Mouse (Mus musculus): ENCODE results near the gene Epb41l1. TPM values are rescaled to one million over a fixed set of nuclear protein-coding genes. Genes with fewer than 3 reads are reported as not detected.

Gene Epb41l1
- polyA plus RNA-seq, 1 experiment from 2014 or later = 18.5 TPM

GRCm38 (mm10) chr2:156417194-156417593 lies 3.5 kb upstream of the Epb41l1 start:
- Histone ChIP-seq H3K9me3 (replicated peaks; ENCODE audit: control insufficient read depth, low read length, poor library complexity, severe bottlenecking) (no peaks in the 10 kb centered on the region), H3K27ac (ENCODE audit: low read length) (no peak overlapping the region), H3K36me3 (ENCODE audit: control insufficient read depth, insufficient read depth, low read length) (no peaks in the 10 kb centered on the region), H3K27me3 (ENCODE audit: control insufficient read depth, insufficient read depth, low read depth, low read length) (no peaks in the 10 kb centered on the region), H3K4me3 (ENCODE audit: low read depth, low read length) (no peak overlapping the region), H3K9ac (ENCODE audit: low read depth, low read length) (no peak overlapping the region), H3K4me2 (ENCODE audit: low read length) (no peak overlapping the region), H3K4me1 (ENCODE audit: control insufficient read depth, insufficient read depth, low read length) (peaks cover 11% of the 10 kb centered on the region)
- no peak for ATAC-seq
- WGBS = 76% methylated on average over 1 of the region's 1 CpGs

- 87% methylated on average over 5 of the region's 5 CpGs for WGBS
- no peak overlapping the region for H3K9ac ChIP-seq (ENCODE audit: low read depth, low read length)
- no peak for ATAC-seq
Observed at GRCm38 (mm10) chr2:156418467-156418866, 2.2 kb upstream of the Epb41l1 start.

GRCm38 (mm10) chr2:156420327-156420693 lies 399 bp upstream of the Epb41l1 start:
- Histone ChIP-seq H3K27me3 (ENCODE audit: control insufficient read depth, insufficient read depth, low read depth, low read length) (no peaks in the 10 kb centered on the region), H3K9ac (ENCODE audit: low read depth, low read length) (peak overlapping the region; percentile 92), H3K36me3 (ENCODE audit: control insufficient read depth, insufficient read depth, low read length) (no peaks in the 10 kb centered on the region), H3K27ac (ENCODE audit: low read length) (peak overlapping the region; percentile 97), H3K4me1 (ENCODE audit: control insufficient read depth, insufficient read depth, low read length) (peaks cover 32% of the 10 kb centered on the region), H3K4me2 (ENCODE audit: low read length) (peak overlapping the region; percentile 69), H3K4me3 (ENCODE audit: low read depth, low read length) (peak overlapping the region; percentile 83), H3K9me3 (replicated peaks; ENCODE audit: control insufficient read depth, low read length, poor library complexity, severe bottlenecking) (no peaks in the 10 kb centered on the region)
- ATAC-seq = peak; percentile 52
- 4% methylated on average over 14 of the region's 14 CpGs for WGBS

More at GRCm38 (mm10) chr2:156418467-156418866, 2.2 kb upstream of the Epb41l1 start:
- H3K4me3 ChIP-seq (ENCODE audit: low read depth, low read length) = no peak overlapping the region
- H3K27me3 ChIP-seq (ENCODE audit: control insufficient read depth, insufficient read depth, low read depth, low read length) = no peaks in the 10 kb centered on the region
- no peak overlapping the region for H3K27ac ChIP-seq (ENCODE audit: low read length)
- H3K36me3 ChIP-seq (ENCODE audit: control insufficient read depth, insufficient read depth, low read length) = no peaks in the 10 kb centered on the region
- peaks cover 15% of the 10 kb centered on the region for H3K4me1 ChIP-seq (ENCODE audit: control insufficient read depth, insufficient read depth, low read length)
- H3K4me2 ChIP-seq (ENCODE audit: low read length) = no peak overlapping the region
- H3K9me3 ChIP-seq (replicated peaks; ENCODE audit: control insufficient read depth, low read length, poor library complexity, severe bottlenecking) = no peaks in the 10 kb centered on the region

GRCm38 (mm10) chr2:156421381-156422110 lies 837 bp downstream of the Epb41l1 start:
- Histone ChIP-seq H3K27ac (ENCODE audit: low read length) (peak overlapping the region; percentile 97), H3K4me1 (ENCODE audit: control insufficient read depth, insufficient read depth, low read length) (peaks cover 40% of the 10 kb centered on the region), H3K36me3 (ENCODE audit: control insufficient read depth, insufficient read depth, low read length) (no peaks in the 10 kb centered on the region), H3K9me3 (replicated peaks; ENCODE audit: control insufficient read depth, low read length, poor library complexity, severe bottlenecking) (no peaks in the 10 kb centered on the region), H3K9ac (ENCODE audit: low read depth, low read length) (peak overlapping the region; percentile 92), H3K27me3 (ENCODE audit: control insufficient read depth, insufficient read depth, low read depth, low read length) (no peaks in the 10 kb centered on the region), H3K4me2 (ENCODE audit: low read length) (peak overlapping the region; percentile 69), H3K4me3 (ENCODE audit: low read depth, low read length) (peak overlapping the region; percentile 83)
- under 1% methylated on average over 35 of the region's 36 CpGs for WGBS
- peak; percentile 82 for ATAC-seq

- ATAC-seq = no peak
- no peaks in the 10 kb centered on the region for H3K9me3 ChIP-seq (replicated peaks; ENCODE audit: control insufficient read depth, low read length, poor library complexity, severe bottlenecking)
- H3K4me1 ChIP-seq (ENCODE audit: control insufficient read depth, insufficient read depth, low read length) = peaks cover 40% of the 10 kb centered on the region
- no peaks in the 10 kb centered on the region for H3K27me3 ChIP-seq (ENCODE audit: control insufficient read depth, insufficient read depth, low read depth, low read length)
- peak overlapping the region; percentile 83 for H3K4me3 ChIP-seq (ENCODE audit: low read depth, low read length)
- WGBS = 2% methylated on average over 8 of the region's 8 CpGs
- H3K4me2 ChIP-seq (ENCODE audit: low read length) = peak overlapping the region; percentile 69
- peak overlapping the region; percentile 97 for H3K27ac ChIP-seq (ENCODE audit: low read length)
- peak overlapping the region; percentile 92 for H3K9ac ChIP-seq (ENCODE audit: low read depth, low read length)
- no peaks in the 10 kb centered on the region for H3K36me3 ChIP-seq (ENCODE audit: control insufficient read depth, insufficient read depth, low read length)
Observed at GRCm38 (mm10) chr2:156422631-156423030, 1.9 kb downstream of the Epb41l1 start.

- H3K36me3 ChIP-seq (ENCODE audit: control insufficient read depth, insufficient read depth, low read length) = no peaks in the 10 kb centered on the region
- H3K9me3 ChIP-seq (replicated peaks; ENCODE audit: control insufficient read depth, low read length, poor library complexity, severe bottlenecking) = no peaks in the 10 kb centered on the region
- ATAC-seq = no peak
- H3K9ac ChIP-seq (ENCODE audit: low read depth, low read length) = no peak overlapping the region
- no peak overlapping the region for H3K4me3 ChIP-seq (ENCODE audit: low read depth, low read length)
- H3K27ac ChIP-seq (ENCODE audit: low read length) = no peak overlapping the region
- 76% methylated on average over 4 of the region's 4 CpGs for WGBS
- H3K4me1 ChIP-seq (ENCODE audit: control insufficient read depth, insufficient read depth, low read length) = peaks cover 40% of the 10 kb centered on the region
- no peaks in the 10 kb centered on the region for H3K27me3 ChIP-seq (ENCODE audit: control insufficient read depth, insufficient read depth, low read depth, low read length)
- H3K4me2 ChIP-seq (ENCODE audit: low read length) = peak overlapping the region; percentile 69
Observed at GRCm38 (mm10) chr2:156423672-156424071, 3.0 kb downstream of the Epb41l1 start.

GRCm38 (mm10) chr2:156425618-156426017 lies 4.9 kb downstream of the Epb41l1 start:
- ATAC-seq = no peak
- Histone ChIP-seq H3K4me1 (ENCODE audit: control insufficient read depth, insufficient read depth, low read length) (peaks cover 30% of the 10 kb centered on the region), H3K36me3 (ENCODE audit: control insufficient read depth, insufficient read depth, low read length) (no peaks in the 10 kb centered on the region), H3K27ac (ENCODE audit: low read length) (peak overlapping the region; percentile 48), H3K27me3 (ENCODE audit: control insufficient read depth, insufficient read depth, low read depth, low read length) (no peaks in the 10 kb centered on the region), H3K4me3 (ENCODE audit: low read depth, low read length) (no peak overlapping the region), H3K9me3 (replicated peaks; ENCODE audit: control insufficient read depth, low read length, poor library complexity, severe bottlenecking) (no peaks in the 10 kb centered on the region), H3K4me2 (ENCODE audit: low read length) (peak overlapping the region; percentile 33), H3K9ac (ENCODE audit: low read depth, low read length) (no peak overlapping the region)
- WGBS = 13% methylated on average over 2 of the region's 2 CpGs

GRCm38 (mm10) chr2:156426151-156426550 lies 5.4 kb downstream of the Epb41l1 start:
- H3K9me3 ChIP-seq (replicated peaks; ENCODE audit: control insufficient read depth, low read length, poor library complexity, severe bottlenecking) = no peaks in the 10 kb centered on the region
- peaks cover 30% of the 10 kb centered on the region for H3K4me1 ChIP-seq (ENCODE audit: control insufficient read depth, insufficient read depth, low read length)
- no peak overlapping the region for H3K4me2 ChIP-seq (ENCODE audit: low read length)
- no peak for ATAC-seq
- H3K27me3 ChIP-seq (ENCODE audit: control insufficient read depth, insufficient read depth, low read depth, low read length) = no peaks in the 10 kb centered on the region
- 71% methylated on average over 4 of the region's 4 CpGs for WGBS
- H3K36me3 ChIP-seq (ENCODE audit: control insufficient read depth, insufficient read depth, low read length) = no peaks in the 10 kb centered on the region
- no peak overlapping the region for H3K27ac ChIP-seq (ENCODE audit: low read length)
- H3K9ac ChIP-seq (ENCODE audit: low read depth, low read length) = no peak overlapping the region
- H3K4me3 ChIP-seq (ENCODE audit: low read depth, low read length) = no peak overlapping the region

- Histone ChIP-seq H3K27me3 (ENCODE audit: control insufficient read depth, insufficient read depth, low read depth, low read length) (no peaks in the 10 kb centered on the region), H3K4me2 (ENCODE audit: low read length) (no peak overlapping the region), H3K36me3 (ENCODE audit: control insufficient read depth, insufficient read depth, low read length) (no peaks in the 10 kb centered on the region), H3K9ac (ENCODE audit: low read depth, low read length) (no peak overlapping the region), H3K4me1 (ENCODE audit: control insufficient read depth, insufficient read depth, low read length) (peaks cover 21% of the 10 kb centered on the region), H3K4me3 (ENCODE audit: low read depth, low read length) (no peak overlapping the region), H3K27ac (ENCODE audit: low read length) (no peak overlapping the region), H3K9me3 (replicated peaks; ENCODE audit: control insufficient read depth, low read length, poor library complexity, severe bottlenecking) (no peaks in the 10 kb centered on the region)
- no peak for ATAC-seq
- WGBS = 76% methylated on average over 10 of the region's 10 CpGs
Observed at GRCm38 (mm10) chr2:156429836-156430235, 9.1 kb downstream of the Epb41l1 start.

Data from midbrain, embryonic 16.5 days (tissue).